Mouse (Mus musculus) hindbrain, postnatal 0 days (tissue): ENCODE measurements around the gene Rbm19. TPM values are rescaled to one million over a fixed set of nuclear protein-coding genes. Genes with fewer than 3 reads are reported as not detected.

Experiments used
- ATAC-seq: fragments of 200-750 bp; cut with Nextera tagmentation; 2 replicates; pipeline ENCODE4 v1.8.0; 2017; ENCODE audit warnings: mild to moderate bottlenecking, moderate TSS enrichment, moderate library complexity
- DNase-seq: peaks from one replicate; pipeline ENCODE4 v3.0.0-alpha.2; 2015; ENCODE audit warnings: low spot score
- H3K27ac ChIP-seq: fragments of 300-500 bp; sonication (generic); 2 replicates; pipeline ENCODE4 v1.5.1; 2014; ENCODE audit warnings: mild to moderate bottlenecking
- H3K27me3 ChIP-seq: fragments of 300-500 bp; sonication (generic); 2 replicates; pipeline ENCODE4 v1.6.1; 2014; ENCODE audit warnings: low read length, mixed read lengths; ENCODE audit not compliant: insufficient read depth
- H3K36me3 ChIP-seq: fragments of 300-500 bp; sonication (generic); 2 replicates; pipeline ENCODE4 v1.6.1; 2014; ENCODE audit warnings: low read length, mixed read lengths; ENCODE audit not compliant: insufficient read depth
- H3K4me1 ChIP-seq: fragments of 300-500 bp; sonication (generic); 2 replicates; pipeline ENCODE4 v1.6.1; 2014; ENCODE audit warnings: antibody characterized with exemption, low read length, mixed read lengths; ENCODE audit not compliant: insufficient read depth
- H3K4me2 ChIP-seq: fragments of 300-500 bp; sonication (generic); 2 replicates; pipeline ENCODE4 v1.6.1; 2014; ENCODE audit warnings: low read depth, mild to moderate bottlenecking, low read length, moderate library complexity, mixed read lengths
- H3K4me3 ChIP-seq: fragments of 300-500 bp; sonication (generic); 2 replicates; pipeline ENCODE4 v1.5.1; 2014; ENCODE audit warnings: low read length
- H3K9ac ChIP-seq: fragments of 300-500 bp; sonication (generic); replicated peaks from 2 replicates; pipeline ENCODE4 v1.6.1; 2014; ENCODE audit warnings: mild to moderate bottlenecking, low read length, moderate library complexity, mixed read lengths
- H3K9me3 ChIP-seq: fragments of 300-500 bp; sonication (generic); 2 replicates; pipeline ENCODE4 v1.6.1; 2016; ENCODE audit warnings: low read length, mixed read lengths
- CTCF ChIP-seq: IDR thresholded peaks from 2 replicates; pipeline ENCODE4 v1.5.1; 2016; ENCODE audit warnings: antibody characterized with exemption, control low read depth, low read depth
- WGBS: fragments of 180-500 bp; shearing (Covaris S2); extraction: QIAGEN DNeasy Blood & Tissue Kit; methylation state at CpG from one replicate; pipeline ENCODE4 v1.1.7; 2014; 5-methylcytosine and 5-hydroxymethylcytosine counted together
- polyA plus RNA-seq: library from polyadenylated mRNA; unstranded; fragments of >200 nt; fragmentation: Nextera tagmentation; extraction: Ambion mirVana; gene quantifications from 2 replicates; pipeline ENCODE4 v1.2.1, GENCODE M21; 2015
- total RNA-seq: library from RNA; depleted of rRNA; stranded (reverse); fragments of >200 nt; gene quantifications from 2 replicates; pipeline ENCODE4 v1.2.3, GENCODE M21; 2014

The Rbm19 gene
- total and polyA plus RNA-seq, 2 experiments from 2014 or later: 17.2 to 33.4 TPM

DNA sequence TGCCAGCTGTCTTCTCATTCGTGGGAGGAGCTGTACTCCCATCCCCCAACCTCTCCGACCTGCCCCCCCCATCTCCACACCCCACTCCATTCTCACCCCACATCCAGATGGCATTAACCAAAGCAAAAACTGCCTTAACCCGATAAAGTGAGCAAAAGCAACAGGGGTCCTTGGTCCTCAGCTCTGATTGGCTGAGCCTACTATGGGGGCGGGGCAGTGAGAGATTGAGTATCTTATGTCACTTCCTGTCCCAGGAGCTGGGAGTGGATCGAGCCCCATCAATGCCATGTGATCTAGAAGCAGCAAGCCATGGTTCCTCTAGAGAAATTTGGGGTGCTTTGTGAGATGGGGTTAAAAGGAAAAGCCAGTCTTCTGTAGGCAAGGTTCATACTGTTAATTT lies 118.9 kb downstream of the Rbm19 start:
- Histone ChIP-seq H3K4me1 (peaks cover 15% of the 10 kb centered on the region; the same call in 1 of the 2 replicates), H3K4me3 (no peak overlapping the region), H3K36me3 (no peaks in the 10 kb centered on the region), H3K27ac (peak overlapping the region; percentile 65), H3K4me2 (peak overlapping the region; percentile 28; the same call in 1 of the 2 replicates), H3K9me3 (no peaks in the 10 kb centered on the region), H3K27me3 (no peaks in the 10 kb centered on the region), H3K9ac (no peak overlapping the region)
- 49% methylated on average over 5 of the region's 5 CpGs for WGBS
- DNase-seq (peak; percentile 68), ATAC-seq (peak; percentile 71)
- no peak for TF ChIP-seq CTCF

DNA sequence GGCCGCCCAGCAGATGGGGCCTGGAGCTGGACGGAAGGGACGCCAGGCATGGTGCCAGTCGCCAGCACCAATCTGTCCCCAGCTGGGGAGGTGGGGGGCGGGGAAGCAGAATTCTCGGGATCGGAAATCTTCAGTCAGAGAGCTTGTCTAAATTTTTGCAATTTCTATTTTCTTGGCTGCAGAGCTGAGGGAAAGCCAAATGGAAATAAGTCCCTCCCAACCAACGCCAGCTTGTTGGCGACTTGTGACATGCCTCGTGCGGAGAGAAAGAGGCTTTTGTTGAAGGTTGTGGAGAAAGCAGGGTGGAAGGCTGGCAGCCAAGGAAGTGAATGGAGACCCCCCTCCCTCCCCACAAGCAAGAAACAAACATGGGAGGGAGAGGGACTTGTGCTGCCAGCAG lies 119.3 kb downstream of the Rbm19 start:
- H3K27ac ChIP-seq: peak overlapping the region; percentile 65
- TF ChIP-seq CTCF: no peak
- peak overlapping the region; percentile 28; the same call in 1 of the 2 replicates for H3K4me2 ChIP-seq
- ATAC-seq (peak; percentile 68), DNase-seq (peak; percentile 79)
- no peaks in the 10 kb centered on the region for H3K27me3 ChIP-seq
- H3K4me3 ChIP-seq: no peak overlapping the region
- no peak overlapping the region for H3K9ac ChIP-seq
- WGBS: 36% methylated on average over 11 of the region's 11 CpGs
- H3K4me1 ChIP-seq: peaks cover 14% of the 10 kb centered on the region; the same call in 1 of the 2 replicates
- H3K36me3 ChIP-seq: no peaks in the 10 kb centered on the region
- H3K9me3 ChIP-seq: no peaks in the 10 kb centered on the region

DNA sequence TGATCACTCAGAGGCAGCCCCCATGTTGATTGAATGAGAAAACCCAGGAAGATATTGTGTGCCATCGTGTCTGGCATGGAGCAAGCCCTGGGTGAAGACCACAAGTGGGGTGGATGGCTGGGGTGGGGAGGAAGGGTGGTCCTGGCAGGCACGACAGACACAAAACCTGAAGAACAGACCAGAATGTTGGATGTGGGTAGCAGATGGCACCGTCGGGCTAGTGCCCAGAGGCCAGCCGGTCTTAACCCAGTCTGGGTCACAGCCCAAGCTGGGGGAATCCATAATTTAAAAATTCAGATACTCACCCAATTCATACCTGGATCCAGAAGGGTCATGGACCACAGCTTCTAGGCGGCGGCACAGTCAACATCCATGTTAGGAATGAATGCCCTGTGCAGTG lies 123.8 kb downstream of the Rbm19 start:
- no peaks in the 10 kb centered on the region for H3K27me3 ChIP-seq
- WGBS: 80% methylated on average over 7 of the region's 7 CpGs
- DNase-seq (no peak), ATAC-seq (no peak)
- H3K4me2 ChIP-seq: no peak overlapping the region
- H3K36me3 ChIP-seq: no peaks in the 10 kb centered on the region
- no peak for TF ChIP-seq CTCF
- no peak overlapping the region for H3K4me3 ChIP-seq
- H3K9me3 ChIP-seq: no peaks in the 10 kb centered on the region
- no peak overlapping the region for H3K27ac ChIP-seq
- H3K9ac ChIP-seq: no peak overlapping the region
- 0 out of 2 replicates have a peak, but pooled peaks cover 3% of the 10 kb centered on the region for H3K4me1 ChIP-seq

- no peak overlapping the region for H3K9ac ChIP-seq
- no peaks in the 10 kb centered on the region for H3K27me3 ChIP-seq
- no peak overlapping the region for H3K4me2 ChIP-seq
- no peaks in the 10 kb centered on the region for H3K9me3 ChIP-seq
- TF ChIP-seq CTCF: no peak
- 82% methylated on average over 5 of the region's 5 CpGs for WGBS
- no peak overlapping the region for H3K4me3 ChIP-seq
- H3K4me1 ChIP-seq: no peaks in the 10 kb centered on the region
- DNase-seq (no peak), ATAC-seq (no peak)
- no peaks in the 10 kb centered on the region for H3K36me3 ChIP-seq
- no peak overlapping the region for H3K27ac ChIP-seq
Observed at GRCm38 (mm10) chr5:120245336-120245735, 129.1 kb downstream of the Rbm19 start.
